Mouse (Mus musculus) limb, embryonic 11.5 days (tissue): ENCODE results near the gene Myrfl. TPM values are rescaled to one million over a fixed set of nuclear protein-coding genes. Genes with fewer than 3 reads are reported as not detected.

Experiments
- ATAC-seq: fragments of 200-750 bp; cut with Nextera tagmentation; 2 replicates; pipeline ENCODE4 v1.8.0; 2017; ENCODE audit warnings: low read depth; ENCODE audit not compliant: insufficient number of reproducible peaks, low FRiP score, low TSS enrichment
- DNase-seq: peaks from one replicate; pipeline ENCODE4 v3.0.0-alpha.2; 2015; ENCODE audit warnings: low spot score
- H3K27ac ChIP-seq: fragments of 300-500 bp; sonication (generic); replicated peaks from 2 replicates; pipeline ENCODE4 v1.5.1; 2014; ENCODE audit warnings: low read depth, mild to moderate bottlenecking, low read length
- H3K27me3 ChIP-seq: fragments of 300-500 bp; sonication (generic); 2 replicates; pipeline ENCODE4 v1.6.1; 2014; ENCODE audit warnings: mild to moderate bottlenecking, low read length, mixed read lengths; ENCODE audit not compliant: control insufficient read depth, insufficient read depth
- H3K36me3 ChIP-seq: fragments of 300-500 bp; sonication (generic); 2 replicates; pipeline ENCODE4 v1.6.1; 2014; ENCODE audit warnings: mild to moderate bottlenecking, low read length, moderate library complexity, mixed read lengths; ENCODE audit not compliant: control insufficient read depth, insufficient read depth
- H3K4me1 ChIP-seq: fragments of 300-500 bp; sonication (generic); 2 replicates; pipeline ENCODE4 v1.6.1; 2014; ENCODE audit warnings: low read length, mixed read lengths; ENCODE audit not compliant: control insufficient read depth, insufficient read depth
- H3K4me2 ChIP-seq: fragments of 300-500 bp; sonication (generic); 2 replicates; pipeline ENCODE4 v1.6.1; 2014; ENCODE audit warnings: low read depth, mild to moderate bottlenecking, moderate library complexity; ENCODE audit not compliant: severe bottlenecking
- H3K4me3 ChIP-seq: fragments of 300-500 bp; sonication (generic); 2 replicates; pipeline ENCODE4 v1.5.1; 2014; ENCODE audit warnings: low read depth, low read length
- H3K9ac ChIP-seq: fragments of 300-500 bp; sonication (generic); 2 replicates; pipeline ENCODE4 v1.6.1; 2014; ENCODE audit warnings: mild to moderate bottlenecking, low read length
- H3K9me3 ChIP-seq: fragments of 300-500 bp; sonication (generic); 2 replicates; pipeline ENCODE4 v1.6.1; 2016; ENCODE audit warnings: low read length; ENCODE audit not compliant: control insufficient read depth
- WGBS: fragments of 180-500 bp; shearing (Covaris S2); extraction: QIAGEN DNeasy Blood & Tissue Kit; methylation state at CpG from one replicate; pipeline ENCODE4 v1.1.7; 2014; 5-methylcytosine and 5-hydroxymethylcytosine counted together
- polyA plus RNA-seq: library from polyadenylated mRNA; unstranded; fragments of >200 nt; fragmentation: Nextera tagmentation; extraction: Ambion mirVana; gene quantifications from 2 replicates; pipeline ENCODE4 v1.2.1, GENCODE M21; 2014

Myrfl gene
- polyA plus RNA-seq, 1 experiment from 2014 or later = 0.07 TPM

DNA sequence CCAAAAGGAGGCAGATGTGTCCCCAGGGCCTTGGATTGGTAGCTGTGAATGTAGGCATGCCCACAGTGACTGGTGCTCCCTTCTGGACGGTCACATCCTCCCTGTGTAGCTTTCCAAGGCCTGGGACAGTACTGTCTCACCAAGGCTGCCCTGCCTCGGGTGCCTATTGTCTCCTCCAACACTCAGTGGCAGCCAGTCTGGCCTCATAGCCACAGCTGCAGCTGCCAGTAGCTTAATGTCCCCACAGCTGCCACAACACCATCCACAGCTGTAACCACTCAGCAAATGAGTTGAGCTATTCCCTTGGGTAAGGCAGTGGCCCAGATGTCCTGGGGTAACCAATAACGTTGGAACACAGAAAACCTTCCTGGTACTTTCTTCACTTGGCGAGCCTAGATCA lies 68.6 kb downstream of the Myrfl start:
- ATAC-seq = peak; percentile 74
- 38% methylated on average over 4 of the region's 4 CpGs for WGBS
- Histone ChIP-seq H3K4me2 (no peak overlapping the region), H3K36me3 (no peaks in the 10 kb centered on the region), H3K9me3 (no peaks in the 10 kb centered on the region), H3K4me1 (peaks cover 4% of the 10 kb centered on the region; the same call in 1 of the 2 replicates), H3K27me3 (no peaks in the 10 kb centered on the region), H3K27ac (0 out of 2 replicates have a peak overlapping the region, but pooled peaks have one; percentile 10), H3K9ac (no peak overlapping the region), H3K4me3 (no peak overlapping the region)
- DNase-seq = peak; percentile 55

DNA sequence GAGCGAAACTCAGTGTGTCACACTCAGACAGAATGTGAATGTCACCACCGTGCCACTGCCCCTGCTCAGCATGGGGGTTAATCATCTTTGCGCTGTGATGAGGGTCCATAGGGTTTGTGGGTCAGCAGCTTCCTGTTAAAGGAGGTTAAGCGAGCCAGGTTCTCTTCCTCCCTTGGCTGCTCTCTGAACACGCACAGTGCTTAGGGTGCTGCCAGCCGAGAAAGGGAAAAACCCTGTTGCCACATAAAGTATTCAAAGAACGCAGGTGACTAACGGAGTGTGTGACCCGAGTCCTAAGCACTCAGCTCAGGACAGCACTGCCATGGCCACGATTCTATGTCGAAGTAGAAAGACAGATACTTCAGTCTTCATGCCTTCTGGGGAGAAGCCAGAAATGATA lies 69.4 kb downstream of the Myrfl start:
- Histone ChIP-seq H3K9me3 (no peaks in the 10 kb centered on the region), H3K27me3 (no peaks in the 10 kb centered on the region), H3K4me3 (no peak overlapping the region), H3K4me1 (peaks cover 4% of the 10 kb centered on the region; the same call in 1 of the 2 replicates), H3K36me3 (no peaks in the 10 kb centered on the region), H3K9ac (no peak overlapping the region), H3K27ac (no peak overlapping the region), H3K4me2 (no peak overlapping the region)
- WGBS = 89% methylated on average over 11 of the region's 11 CpGs
- ATAC-seq (no peak), DNase-seq (no peak)

DNA sequence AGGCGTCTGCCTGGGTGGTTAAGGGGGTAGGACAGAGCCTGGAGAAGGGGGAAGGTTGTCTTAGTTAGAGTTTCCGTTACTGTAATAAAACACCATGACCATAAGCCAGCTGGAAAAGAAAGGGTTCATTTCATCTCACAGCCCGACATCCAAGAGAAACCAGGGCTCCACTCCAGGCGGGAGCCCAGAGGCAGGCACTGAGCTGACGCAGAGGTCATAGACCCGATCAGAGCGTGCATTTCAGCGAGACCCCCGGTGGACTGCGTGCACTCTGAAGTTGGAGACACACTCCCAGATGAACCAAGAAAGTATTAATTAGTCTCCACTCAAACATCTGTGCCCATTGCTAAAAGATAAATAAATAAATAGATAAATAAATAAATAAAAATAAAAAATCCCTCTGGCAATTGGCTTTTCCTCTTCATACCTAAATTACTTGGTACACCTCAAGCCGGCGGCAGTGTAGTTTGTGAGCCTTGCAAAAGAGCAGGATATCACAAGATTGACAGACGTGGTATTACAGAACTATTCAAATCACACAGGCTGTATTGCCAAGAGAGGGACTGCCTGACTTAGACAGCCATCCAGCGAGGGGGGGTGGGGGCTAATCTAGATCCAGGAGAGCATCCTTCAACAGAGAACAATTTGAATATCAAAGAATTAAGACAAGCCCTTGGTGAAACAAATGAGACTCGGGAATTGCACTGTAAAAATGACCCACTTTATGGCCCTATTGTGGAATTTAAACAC lies 81.2 kb downstream of the Myrfl start:
- DNase-seq (peak; percentile 36), ATAC-seq (peak; percentile 44; the same call in 1 of the 2 replicates)
- 0 out of 2 replicates have a peak, but pooled peaks cover 2% of the 10 kb centered on the region for H3K4me1 ChIP-seq
- H3K36me3 ChIP-seq = no peaks in the 10 kb centered on the region
- no peak overlapping the region for H3K4me3 ChIP-seq
- H3K9ac ChIP-seq = no peak overlapping the region
- 46% methylated on average over 15 of the region's 15 CpGs for WGBS
- H3K9me3 ChIP-seq = no peaks in the 10 kb centered on the region
- H3K27ac ChIP-seq = no peak overlapping the region
- H3K4me2 ChIP-seq = no peak overlapping the region
- no peaks in the 10 kb centered on the region for H3K27me3 ChIP-seq

GRCm38 (mm10) chr10:116813150-116813549 lies 83.6 kb downstream of the Myrfl start:
- Histone ChIP-seq H3K4me3 (no peak overlapping the region), H3K27me3 (no peaks in the 10 kb centered on the region), H3K4me1 (0 out of 2 replicates have a peak, but pooled peaks cover 2% of the 10 kb centered on the region), H3K9ac (no peak overlapping the region), H3K9me3 (no peaks in the 10 kb centered on the region), H3K27ac (no peak overlapping the region), H3K36me3 (no peaks in the 10 kb centered on the region), H3K4me2 (no peak overlapping the region)
- 90% methylated on average over 9 of the region's 9 CpGs for WGBS
- ATAC-seq = no peak
- DNase-seq = no peak

DNA sequence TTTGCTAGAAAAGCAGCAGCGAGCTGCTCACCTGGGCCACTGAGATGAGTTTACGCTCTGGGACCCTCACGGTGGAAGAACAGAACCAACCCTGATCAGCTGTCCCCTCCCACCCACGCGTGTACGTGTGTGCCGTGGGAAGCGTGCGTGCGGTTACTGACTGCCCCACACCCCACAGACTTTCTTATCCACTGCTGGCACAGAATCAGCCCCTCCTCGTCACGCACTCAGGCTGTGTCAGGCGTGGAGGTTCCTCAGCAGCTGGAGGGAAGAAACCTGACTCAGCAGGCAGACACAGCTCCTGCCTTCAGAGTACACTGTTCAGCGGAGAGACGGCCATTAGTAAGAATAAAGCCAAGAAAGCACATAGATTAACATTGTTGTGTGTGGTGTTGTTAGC lies 86.0 kb downstream of the Myrfl start:
- H3K27ac ChIP-seq = no peak overlapping the region
- no peak for ATAC-seq
- H3K4me3 ChIP-seq = no peak overlapping the region
- H3K9ac ChIP-seq = no peak overlapping the region
- no peak for DNase-seq
- H3K4me2 ChIP-seq = no peak overlapping the region
- 0 out of 2 replicates have a peak, but pooled peaks cover 2% of the 10 kb centered on the region for H3K4me1 ChIP-seq
- H3K9me3 ChIP-seq = no peaks in the 10 kb centered on the region
- no peaks in the 10 kb centered on the region for H3K27me3 ChIP-seq
- no peaks in the 10 kb centered on the region for H3K36me3 ChIP-seq
- 93% methylated on average over 15 of the region's 15 CpGs for WGBS

- 66% methylated on average over 9 of the region's 9 CpGs for WGBS
- no peak for ATAC-seq
Measured at GRCm38 (mm10) chr10:116809383-116809782, 87.3 kb downstream of the Myrfl start.

DNA sequence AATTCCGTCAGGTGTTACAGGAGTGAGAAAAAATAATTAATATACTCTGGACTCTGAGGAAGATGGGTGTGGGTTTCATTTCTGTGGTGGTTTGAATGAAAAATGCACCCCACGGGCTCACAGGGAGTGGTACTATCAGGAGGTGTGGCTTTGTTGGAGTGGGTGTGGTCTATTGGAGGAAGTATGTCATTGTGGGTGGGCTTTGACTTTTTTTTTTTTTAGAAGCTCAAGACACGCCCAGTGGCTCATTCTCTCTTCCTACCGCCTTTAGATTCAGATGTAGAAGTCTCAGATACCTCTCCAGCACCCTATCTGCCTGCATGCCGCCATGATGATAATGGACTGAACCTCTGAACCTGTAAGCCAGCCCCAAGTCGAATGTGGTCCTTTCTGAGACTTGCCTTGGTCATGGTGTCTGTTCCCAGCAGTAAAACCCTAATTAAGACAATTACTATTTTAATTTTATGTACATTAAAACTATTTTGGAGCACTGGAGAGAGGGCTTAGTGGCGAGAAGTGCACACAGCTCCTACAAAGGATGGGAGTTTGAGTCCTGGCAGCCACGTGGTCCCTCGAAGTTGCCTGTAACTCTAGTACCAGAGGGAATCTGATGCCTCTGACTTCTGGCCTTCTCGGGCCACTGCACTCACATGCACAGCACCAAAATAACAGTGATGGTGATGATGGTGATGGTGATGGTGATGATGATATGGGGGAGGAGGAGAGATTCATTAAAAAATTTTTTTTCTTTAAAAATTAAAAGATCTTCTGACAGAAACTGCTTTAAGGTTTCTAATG lies 88.0 kb downstream of the Myrfl start:
- H3K4me2 ChIP-seq = no peak overlapping the region
- no peaks in the 10 kb centered on the region for H3K9me3 ChIP-seq
- H3K27ac ChIP-seq = no peak overlapping the region
- no peaks in the 10 kb centered on the region for H3K4me1 ChIP-seq
- WGBS = 88% methylated on average over 10 of the region's 10 CpGs
- no peaks in the 10 kb centered on the region for H3K27me3 ChIP-seq
- H3K9ac ChIP-seq = no peak overlapping the region
- H3K36me3 ChIP-seq = no peaks in the 10 kb centered on the region
- no peak overlapping the region for H3K4me3 ChIP-seq
- DNase-seq (no peak), ATAC-seq (no peak)

More at GRCm38 (mm10) chr10:116809383-116809782, 87.3 kb downstream of the Myrfl start:
- H3K27me3 ChIP-seq = no peaks in the 10 kb centered on the region
- H3K4me3 ChIP-seq = no peak overlapping the region
- H3K27ac ChIP-seq = no peak overlapping the region
- H3K9me3 ChIP-seq = no peaks in the 10 kb centered on the region
- no peaks in the 10 kb centered on the region for H3K36me3 ChIP-seq
- DNase-seq = no peak
- no peaks in the 10 kb centered on the region for H3K4me1 ChIP-seq
- H3K9ac ChIP-seq = no peak overlapping the region
- H3K4me2 ChIP-seq = no peak overlapping the region

- 57% methylated on average over 5 of the region's 5 CpGs for WGBS
- Histone ChIP-seq H3K4me3 (no peak overlapping the region), H3K27me3 (no peaks in the 10 kb centered on the region), H3K4me1 (no peaks in the 10 kb centered on the region), H3K27ac (no peak overlapping the region), H3K36me3 (no peaks in the 10 kb centered on the region), H3K4me2 (no peak overlapping the region), H3K9ac (no peak overlapping the region), H3K9me3 (0 out of 2 replicates have a peak, but pooled peaks cover 3% of the 10 kb centered on the region)
- DNase-seq (no peak), ATAC-seq (no peak)
Measured at GRCm38 (mm10) chr10:116802178-116802794, 94.4 kb downstream of the Myrfl start.
